Mouse (Mus musculus) lung, adult 2 months (tissue): ENCODE measurements around the gene Sele. TPM values are rescaled to one million over a fixed set of nuclear protein-coding genes. Genes with fewer than 3 reads are reported as not detected.

Experiments used
- DNase-seq: peaks from one replicate; pipeline ENCODE4 v3.0.0; 2022
- H3K4me1 ChIP-seq: fragments of 200-500 bp; 2 replicates; pipeline ENCODE4 v1.6.1; 2011; ENCODE audit warnings: low read length; ENCODE audit not compliant: control insufficient read depth, insufficient read depth
- H3K4me3 ChIP-seq: fragments of 200-500 bp; replicated peaks from 2 replicates; pipeline ENCODE3; 2011; ENCODE audit warnings: low read depth, mild to moderate bottlenecking, control low read depth, low read length; ENCODE audit errors: extremely low read depth
- CTCF ChIP-seq: fragments of 200-500 bp; IDR thresholded peaks from 2 replicates; pipeline ENCODE4 v1.5.1; 2011; ENCODE audit warnings: mild to moderate bottlenecking, low read length, control low read depth; ENCODE audit not compliant: insufficient read depth
- POLR2A ChIP-seq: fragments of 200-500 bp; IDR thresholded peaks from 2 replicates; pipeline ENCODE4 v1.6.1; 2011; ENCODE audit warnings: low read depth, mild to moderate bottlenecking, control low read depth, low read length, borderline replicate concordance; ENCODE audit errors: extremely low read depth
- WGBS: fragments of 180-500 bp; shearing (Covaris S2); methylation state at CpG from one replicate; pipeline ENCODE4 v1.1.7; 2018; 5-methylcytosine and 5-hydroxymethylcytosine counted together
- polyA plus RNA-seq: library from polyadenylated mRNA; depleted of rRNA; stranded (reverse); fragments of >200 nt; gene quantifications from 2 replicates; pipeline ENCODE4 v1.2.3, GENCODE M21; 2012; rRNA removed

The Sele gene
- polyA plus RNA-seq, 1 experiment = 0.33 TPM

GRCm38 (mm10) chr1:164083046-164083445, 35.0 kb downstream of the Sele start:
- H3K4me3 ChIP-seq = no peak overlapping the region
- TF ChIP-seq CTCF = no peak
- no peak for TF ChIP-seq POLR2A
- no peaks in the 10 kb centered on the region for H3K4me1 ChIP-seq
- DNase-seq = no peak
- 81% methylated on average over 4 of the region's 4 CpGs for WGBS

GRCm38 (mm10) chr1:164086797-164087196, 38.8 kb downstream of the Sele start:
- no peak overlapping the region for H3K4me3 ChIP-seq

DNA sequence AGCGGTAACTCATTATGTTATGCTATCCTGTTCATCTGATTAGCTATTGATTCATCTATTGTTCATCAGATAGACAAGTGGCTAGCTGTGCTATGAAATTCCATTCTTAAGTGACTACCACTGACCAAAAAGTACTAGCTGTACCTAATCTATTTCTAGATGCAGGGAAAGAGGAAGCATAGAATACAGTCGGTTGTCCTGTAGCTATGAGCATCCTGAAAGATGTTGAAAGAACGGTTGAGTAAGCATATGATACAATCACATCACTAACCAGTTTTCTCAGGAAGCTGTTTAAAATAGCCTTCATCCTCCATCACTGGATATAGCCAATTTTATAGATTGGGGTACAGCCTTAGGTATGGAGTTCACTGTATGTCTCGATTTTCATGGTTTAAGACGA, 39.8 kb downstream of the Sele start:
- no peak for DNase-seq
- TF ChIP-seq CTCF = no peak
- Histone ChIP-seq H3K4me1 (no peaks in the 10 kb centered on the region), H3K4me3 (no peak overlapping the region)
- 80% methylated on average over 5 of the region's 5 CpGs for WGBS

More at GRCm38 (mm10) chr1:164086797-164087196, 38.8 kb downstream of the Sele start:
- 81% methylated on average over 3 of the region's 3 CpGs for WGBS
- DNase-seq = no peak
- no peaks in the 10 kb centered on the region for H3K4me1 ChIP-seq
- no peak for TF ChIP-seq CTCF
- TF ChIP-seq POLR2A = no peak

- TF ChIP-seq POLR2A = no peak
- TF ChIP-seq CTCF = no peak
- no peaks in the 10 kb centered on the region for H3K4me1 ChIP-seq
- DNase-seq = no peak
- no peak overlapping the region for H3K4me3 ChIP-seq
- 29% methylated on average over 6 of the region's 6 CpGs for WGBS
Measured at GRCm38 (mm10) chr1:164096780-164097179, 48.7 kb downstream of the Sele start.

GRCm38 (mm10) chr1:164097911-164098310, 49.9 kb downstream of the Sele start:
- WGBS = 67% methylated on average over 2 of the region's 2 CpGs
- H3K4me3 ChIP-seq = no peak overlapping the region
- H3K4me1 ChIP-seq = no peaks in the 10 kb centered on the region
- no peak for DNase-seq
- TF ChIP-seq POLR2A (no peak), CTCF (no peak)

DNA sequence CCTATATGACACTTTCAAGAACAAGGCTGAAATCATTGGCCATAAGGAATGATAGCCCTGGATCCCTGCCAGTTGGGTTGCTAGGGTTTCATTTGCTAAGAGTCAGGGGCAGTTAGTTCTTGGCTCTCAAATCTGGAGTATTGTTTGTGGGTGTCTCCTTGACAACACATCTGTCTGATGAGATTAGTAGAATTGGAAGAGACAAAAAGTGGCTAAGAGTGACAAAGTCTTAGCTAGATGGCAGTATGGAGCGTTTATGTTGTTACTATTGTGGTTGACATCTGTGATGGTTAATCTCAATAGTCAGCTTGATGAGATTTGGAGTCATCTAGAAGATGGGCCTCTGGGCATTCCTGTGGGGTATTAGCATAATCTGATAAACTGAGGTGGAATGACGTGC, 50.3 kb downstream of the Sele start:
- WGBS = 73% methylated on average over 2 of the region's 2 CpGs
- Histone ChIP-seq H3K4me3 (no peak overlapping the region), H3K4me1 (no peaks in the 10 kb centered on the region)
- TF ChIP-seq POLR2A (no peak), CTCF (no peak)
- no peak for DNase-seq

Other genes starting within 250 kb of the Sele start
- 6.3 and 7.1 TPM in 2 replicates for gene Scyl3, start 119.1 kb upstream of the Sele start, polyA plus RNA-seq
- gene BC055324, start 53.4 kb upstream of the Sele start, polyA plus RNA-seq = 0.40 and 0.67 TPM in 2 replicates
- 0.28 and 0.92 TPM in 2 replicates for gene Mettl18, start 53.3 kb upstream of the Sele start, polyA plus RNA-seq
- 6.3 and 11.1 TPM in 2 replicates for gene Sell, start 13.7 kb downstream of the Sele start, polyA plus RNA-seq
- gene Selp, start 67.0 kb downstream of the Sele start, polyA plus RNA-seq = 3.3 and 7.4 TPM in 2 replicates
- 0.84 and 1.8 TPM in 2 replicates for gene F5, start 103.6 kb downstream of the Sele start, polyA plus RNA-seq
- gene Slc19a2, start 200.8 kb downstream of the Sele start, polyA plus RNA-seq = 5.7 and 8.4 TPM in 2 replicates
- 3.4 and 5.5 TPM in 2 replicates for gene Ccdc181, start 227.4 kb downstream of the Sele start, polyA plus RNA-seq